Mouse (Mus musculus) urinary bladder, postnatal 0 days (tissue): ENCODE data around the gene Olfr105-ps. TPM values are rescaled to one million over a fixed set of nuclear protein-coding genes. Genes with fewer than 3 reads are reported as not detected.

Experiments
- polyA plus RNA-seq: library from polyadenylated mRNA; unstranded; fragments of >200 nt; fragmentation: Nextera tagmentation; extraction: Ambion mirVana; gene quantifications from 2 replicates; pipeline ENCODE4 v1.2.1, GENCODE M21; 2015

The Olfr105-ps gene
- not detected in 2 replicates for polyA plus RNA-seq

GRCm38 (mm10) chr17:37378733-37379132 lies at the start of gene Olfr105-ps:
Olfr105-ps (plus strand) TSS chr17:37379033.

GRCm38 (mm10) chr17:37339598-37339997 lies 39.2 kb upstream of the Olfr105-ps start, which contains the start of gene Olfr103:
Olfr103 (minus strand) TSS chr17:37339698.

GRCm38 (mm10) chr17:37359282-37359681 lies 19.6 kb upstream of the Olfr105-ps start, which contains the start of gene Olfr104-ps:
Olfr104-ps (plus strand) TSS chr17:37359582.

GRCm38 (mm10) chr17:37390093-37390492 lies 11.3 kb downstream of the Olfr105-ps start, which contains the start of gene Olfr106-ps:
Olfr106-ps (plus strand) TSS chr17:37390393.

GRCm38 (mm10) chr17:37398926-37399325 lies 20.1 kb downstream of the Olfr105-ps start, which contains the start of gene Olfr107:
Olfr107 (plus strand) TSS chr17:37399226.

Other genes starting within 250 kb of the Olfr105-ps start
- gene Olfr93, start 217.5 kb upstream of the Olfr105-ps start, polyA plus RNA-seq, result not detected in 2 replicates
- 0.13 TPM in 1 of 2 replicates, not detected in the other for gene Ubd, start 185.1 kb upstream of the Olfr105-ps start, polyA plus RNA-seq
- 0.18 and 0.19 TPM in 2 replicates for gene Olfr94, start 178.0 kb upstream of the Olfr105-ps start, polyA plus RNA-seq
- not detected in 2 replicates for gene Olfr95, start 165.9 kb upstream of the Olfr105-ps start, polyA plus RNA-seq
- gene Olfr96, start 158.9 kb upstream of the Olfr105-ps start, polyA plus RNA-seq, result not detected in 2 replicates
- gene Olfr97, start 141.7 kb upstream of the Olfr105-ps start, polyA plus RNA-seq, result not detected in 2 replicates
- not detected in 2 replicates for gene Olfr98, start 115.3 kb upstream of the Olfr105-ps start, polyA plus RNA-seq
- 3.8 and 4.2 TPM in 2 replicates for gene H2-M3, start 108.8 kb upstream of the Olfr105-ps start, polyA plus RNA-seq
- gene Olfr99, start 95.6 kb upstream of the Olfr105-ps start, polyA plus RNA-seq, result not detected in 2 replicates
- not detected in 2 replicates for gene Olfr101, start 74.7 kb upstream of the Olfr105-ps start, polyA plus RNA-seq
- gene Olfr102, start 62.0 kb upstream of the Olfr105-ps start, polyA plus RNA-seq, result not detected in 2 replicates
- gene Olfr103, start 39.3 kb upstream of the Olfr105-ps start, polyA plus RNA-seq, result not detected in 2 replicates
- gene Olfr104-ps, start 19.5 kb upstream of the Olfr105-ps start, polyA plus RNA-seq, result not detected in 2 replicates
- not detected in 2 replicates for gene Olfr106-ps, start 11.4 kb downstream of the Olfr105-ps start, polyA plus RNA-seq
- gene Olfr107, start 20.2 kb downstream of the Olfr105-ps start, polyA plus RNA-seq, result not detected in 2 replicates
- gene Olfr108, start 66.4 kb downstream of the Olfr105-ps start, polyA plus RNA-seq, result not detected in 2 replicates
- not detected in 2 replicates for gene Olfr109, start 79.9 kb downstream of the Olfr105-ps start, polyA plus RNA-seq
- not detected in 2 replicates for gene H2-M2, start 104.5 kb downstream of the Olfr105-ps start, polyA plus RNA-seq
- gene Olfr110, start 113.4 kb downstream of the Olfr105-ps start, polyA plus RNA-seq, result not detected in 2 replicates
- not detected in 2 replicates for gene Olfr111, start 129.0 kb downstream of the Olfr105-ps start, polyA plus RNA-seq
- gene Olfr112, start 190.4 kb downstream of the Olfr105-ps start, polyA plus RNA-seq, result not detected in 2 replicates
- gene Olfr113, start 198.6 kb downstream of the Olfr105-ps start, polyA plus RNA-seq, result not detected in 2 replicates
- gene Olfr114, start 213.7 kb downstream of the Olfr105-ps start, polyA plus RNA-seq, result not detected in 2 replicates
- not detected in 2 replicates for gene Olfr115, start 248.1 kb downstream of the Olfr105-ps start, polyA plus RNA-seq
- not detected in 2 replicates for gene Olfr116, start 248.2 kb downstream of the Olfr105-ps start, polyA plus RNA-seq